Mouse (Mus musculus): Measurements from ENCODE around the gene Olfr131.
"Not testable (repeated sequence)": the region's sequence is repeated elsewhere in the genome, so short reads cannot be mapped to it uniquely, and the experiment has no call there.

Gene Olfr131

DNA sequence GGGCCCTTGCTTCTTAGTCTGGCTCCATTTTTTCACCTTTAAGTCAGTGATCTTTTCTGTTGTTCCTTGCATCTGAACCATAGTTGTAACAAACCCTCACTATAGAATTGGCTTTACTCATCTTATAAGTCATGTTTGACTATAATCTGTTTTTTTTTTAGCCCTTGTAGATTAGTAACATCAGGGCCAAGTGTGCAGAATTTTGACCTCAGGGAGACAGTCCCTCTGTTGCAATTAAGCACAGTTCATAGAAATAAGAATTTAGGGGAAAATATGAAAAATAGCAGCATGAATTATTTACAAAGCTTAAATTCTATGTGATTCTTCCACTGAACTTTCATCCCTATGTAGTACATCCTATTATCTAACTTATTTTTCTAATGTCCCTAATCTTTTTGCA is at the start of gene Olfr131:
Gene Olfr131 (minus strand): TSS at position 101 of the 400 bp plus-strand sequence.
- DNase-seq (ENCODE audit: low read depth): no peak

GRCm38 (mm10) chr17:38134426-38134825 is 45.9 kb upstream of the Olfr131 start, which contains the start of gene Olfr132:
Gene Olfr132, minus strand, starts transcription at chr17:38134526.
- DNase-seq (ENCODE audit: low read depth): no peak

DNA sequence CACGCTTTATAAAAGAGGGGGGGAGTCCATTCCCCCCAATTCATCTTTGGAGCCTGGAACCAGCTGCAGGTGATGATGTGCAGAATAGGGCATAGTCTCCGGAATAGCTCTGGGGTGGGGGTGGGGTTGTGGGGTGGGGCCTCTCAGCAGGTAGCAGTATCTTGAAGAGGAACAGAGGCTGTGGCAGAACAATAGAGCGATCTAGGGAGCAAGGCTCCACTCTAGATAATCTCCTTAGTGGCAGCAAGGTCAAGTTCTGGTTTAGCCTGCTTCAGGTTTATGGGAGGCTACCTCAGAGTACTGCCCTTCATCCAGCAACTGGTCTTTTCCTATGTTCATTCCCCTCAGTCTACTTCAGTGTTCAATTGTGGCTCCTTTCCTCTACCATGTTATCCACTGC is 36.9 kb upstream of the Olfr131 start:
- DNase-seq (ENCODE audit: low read depth): not testable (repeated sequence)

DNA sequence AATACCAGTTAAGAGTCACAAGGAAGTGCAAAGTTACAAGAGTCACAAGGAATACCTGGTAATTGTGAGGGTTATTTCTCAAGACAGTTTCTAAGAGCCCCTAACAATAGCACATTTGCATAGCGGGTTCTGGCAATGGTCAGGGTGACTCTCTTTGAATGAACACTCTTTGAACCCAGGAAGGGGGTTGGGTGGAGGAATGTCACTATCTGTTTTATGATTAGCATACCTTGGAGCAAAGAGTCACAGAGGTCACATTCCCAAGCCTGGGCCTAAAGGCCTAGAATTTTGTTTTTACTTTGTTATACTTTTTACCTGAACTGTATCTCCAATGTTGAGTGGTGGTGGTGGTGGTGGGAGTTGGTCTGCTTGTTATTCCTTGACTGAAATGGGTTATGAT is 35.7 kb upstream of the Olfr131 start:
- not testable (repeated sequence) for DNase-seq (ENCODE audit: low read depth)

GRCm38 (mm10) chr17:38082364-38082763 is 6.1 kb downstream of the Olfr131 start:
- DNase-seq (ENCODE audit: low read depth): no peak

- DNase-seq (ENCODE audit: low read depth): no peak
Observed at GRCm38 (mm10) chr17:38063621-38064020, 24.9 kb downstream of the Olfr131 start, which contains the start of gene Olfr130. Gene Olfr130, plus strand, starts transcription at chr17:38063921.

GRCm38 (mm10) chr17:38059979-38060378 is 28.5 kb downstream of the Olfr131 start, which contains the start of gene Olfr129:
Gene Olfr129, minus strand, starts transcription at chr17:38060079.
- DNase-seq (ENCODE audit: low read depth): no peak
